Mouse (Mus musculus) thymus, adult 2 months (tissue): ENCODE results near the gene Gm21969. TPM values are rescaled to one million over a fixed set of nuclear protein-coding genes. Genes with fewer than 3 reads are reported as not detected.

Experiments used
- DNase-seq: peaks from one replicate; pipeline ENCODE4 v3.0.0; 2021
- H3K27ac ChIP-seq: fragments of 200-500 bp; 2 replicates; pipeline ENCODE4 v1.5.1; 2012; ENCODE audit warnings: low read length, control low read depth; ENCODE audit not compliant: control insufficient read depth, insufficient read depth
- H3K27me3 ChIP-seq: fragments of 200-500 bp; 2 replicates; pipeline ENCODE4 v1.6.1; 2012; ENCODE audit warnings: mild to moderate bottlenecking, low read length, moderate library complexity, mixed read lengths; ENCODE audit not compliant: control insufficient read depth, insufficient read depth
- H3K36me3 ChIP-seq: fragments of 200-500 bp; 2 replicates; pipeline ENCODE4 v1.6.1; 2012; ENCODE audit warnings: mild to moderate bottlenecking, low read length, moderate library complexity; ENCODE audit not compliant: control insufficient read depth, insufficient read depth
- H3K4me1 ChIP-seq: fragments of 200-500 bp; replicated peaks from 2 replicates; pipeline ENCODE4 v1.6.1; 2012; ENCODE audit warnings: low read length; ENCODE audit not compliant: control insufficient read depth, insufficient read depth
- H3K4me3 ChIP-seq: fragments of 200-500 bp; 2 replicates; pipeline ENCODE4 v1.5.1; 2012; ENCODE audit warnings: mild to moderate bottlenecking, low read length, control low read depth, moderate library complexity; ENCODE audit not compliant: control insufficient read depth, insufficient read depth
- CTCF ChIP-seq: fragments of 200-500 bp; IDR thresholded peaks from 2 replicates; pipeline ENCODE4 v1.5.1; 2012; ENCODE audit warnings: mild to moderate bottlenecking, control low read depth, low read length, moderate library complexity, borderline replicate concordance; ENCODE audit not compliant: control insufficient read depth, poor library complexity, insufficient read depth; ENCODE audit errors: extremely low read depth
- POLR2A ChIP-seq: fragments of 200-500 bp; IDR thresholded peaks from 2 replicates; pipeline ENCODE4 v1.6.1; 2012; ENCODE audit warnings: mild to moderate bottlenecking, low read length, control low read depth, moderate library complexity; ENCODE audit not compliant: control insufficient read depth, poor library complexity, insufficient read depth; ENCODE audit errors: extremely low read depth
- WGBS: fragments of 180-500 bp; shearing (Covaris S2); methylation state at CpG from one replicate; pipeline ENCODE4 v1.1.7; 2018; 5-methylcytosine and 5-hydroxymethylcytosine counted together
- polyA plus RNA-seq: library from polyadenylated mRNA; depleted of rRNA; stranded (reverse); fragments of >200 nt; gene quantifications from 2 replicates; pipeline ENCODE4 v1.2.3, GENCODE M21; 2012

The Gm21969 gene
- polyA plus RNA-seq, 1 experiment = not detected

DNA sequence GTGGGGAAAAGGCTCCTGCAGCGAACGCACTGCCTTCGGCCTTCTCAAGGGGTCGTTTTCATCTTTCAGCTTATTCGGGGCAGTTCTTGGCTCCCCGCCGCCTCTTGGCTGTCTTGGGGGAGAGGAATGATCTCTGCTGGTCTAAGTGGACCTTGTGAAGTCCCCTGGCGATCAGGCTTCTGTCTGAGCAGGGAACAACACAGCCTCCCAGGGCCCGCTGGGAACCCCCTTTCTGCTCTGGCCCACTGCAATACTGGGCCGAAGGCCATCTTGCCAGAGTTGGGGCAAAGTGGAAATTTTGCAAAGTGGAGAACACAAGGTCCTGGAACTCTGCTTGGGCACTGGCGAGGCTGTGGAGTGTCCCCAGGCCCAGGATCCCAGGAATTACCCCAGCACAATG, 18.3 kb upstream of the Gm21969 start:
- Histone ChIP-seq H3K36me3 (no peaks in the 10 kb centered on the region), H3K4me1 (peaks cover 38% of the 10 kb centered on the region), H3K27ac (no peak overlapping the region), H3K27me3 (no peaks in the 10 kb centered on the region), H3K4me3 (no peak overlapping the region)
- DNase-seq = no peak
- TF ChIP-seq POLR2A (no peak), CTCF (no peak)
- 96% methylated on average over 11 of the region's 11 CpGs for WGBS

DNA sequence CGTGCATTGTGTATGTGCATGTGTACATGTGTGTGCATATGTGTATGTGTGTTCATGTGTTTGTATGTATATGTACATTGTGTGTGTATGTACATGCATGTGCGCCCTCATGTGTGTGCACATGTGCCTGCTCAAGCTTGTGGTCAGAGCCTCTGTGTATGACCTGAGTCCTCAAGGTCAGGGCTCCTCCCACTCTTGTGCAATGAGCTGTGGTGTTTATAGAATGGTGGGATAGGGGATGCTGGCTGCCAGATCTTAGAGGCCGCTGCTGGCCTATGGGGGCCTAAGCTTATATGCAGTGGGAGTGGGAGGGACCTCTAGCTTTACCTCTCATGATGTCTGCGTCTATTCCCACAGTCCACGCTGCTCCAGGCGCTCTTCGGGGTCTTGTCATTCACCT, 17.3 kb upstream of the Gm21969 start:
- peaks cover 30% of the 10 kb centered on the region for H3K4me1 ChIP-seq
- TF ChIP-seq POLR2A (no peak), CTCF (no peak)
- H3K27ac ChIP-seq = no peak overlapping the region
- no peak overlapping the region for H3K4me3 ChIP-seq
- no peak for DNase-seq
- no peaks in the 10 kb centered on the region for H3K36me3 ChIP-seq
- H3K27me3 ChIP-seq = no peaks in the 10 kb centered on the region
- 97% methylated on average over 7 of the region's 7 CpGs for WGBS

DNA sequence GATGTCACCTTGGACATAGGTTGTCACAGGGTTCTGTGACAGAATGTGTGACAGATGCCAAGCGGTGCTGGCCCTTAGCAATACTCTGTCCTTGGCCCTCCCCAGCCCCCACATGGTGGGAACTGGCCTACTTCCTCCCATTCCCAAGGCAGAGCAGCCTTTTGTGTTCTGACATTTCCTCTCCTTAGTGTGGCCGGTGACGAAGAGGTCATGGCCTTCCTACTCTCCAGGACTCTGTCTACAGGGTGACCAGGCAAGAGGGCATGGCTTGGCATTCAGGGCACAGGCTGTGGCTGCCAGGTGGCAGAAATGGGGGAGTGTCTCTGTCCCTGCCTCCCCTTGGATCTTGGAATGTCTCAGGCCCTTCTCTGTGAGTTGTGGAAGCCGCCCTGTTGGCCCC, 15.6 kb upstream of the Gm21969 start:
- Histone ChIP-seq H3K27ac (no peak overlapping the region), H3K4me3 (no peak overlapping the region), H3K4me1 (peaks cover 13% of the 10 kb centered on the region), H3K36me3 (no peaks in the 10 kb centered on the region), H3K27me3 (no peaks in the 10 kb centered on the region)
- no peak for DNase-seq
- WGBS = 92% methylated on average over 4 of the region's 4 CpGs
- TF ChIP-seq POLR2A = no peak

DNA sequence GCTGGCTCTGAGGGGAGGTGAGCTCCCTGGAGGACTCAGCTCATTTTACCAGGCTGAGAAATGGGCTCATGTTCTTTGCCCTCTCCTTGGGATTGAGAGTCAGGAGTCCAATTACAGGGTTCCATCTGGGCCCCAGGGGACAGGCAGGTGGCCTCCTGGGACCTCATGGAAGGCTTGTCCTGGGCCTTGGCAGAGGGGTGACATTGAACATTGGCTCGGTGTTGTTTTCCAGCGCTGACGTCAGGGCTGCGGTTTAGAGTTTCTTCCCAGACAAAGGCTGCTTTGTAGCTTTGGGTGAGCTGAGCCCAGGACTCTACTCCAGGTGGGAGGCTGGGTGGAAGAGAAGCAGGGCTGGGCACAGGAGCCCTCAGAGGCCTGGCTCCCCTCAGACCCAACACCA, 15.2 kb upstream of the Gm21969 start:
- no peak for TF ChIP-seq CTCF
- no peak for TF ChIP-seq POLR2A
- DNase-seq = no peak
- no peak overlapping the region for H3K27ac ChIP-seq
- H3K4me1 ChIP-seq = peaks cover 9% of the 10 kb centered on the region
- H3K4me3 ChIP-seq = no peak overlapping the region
- no peaks in the 10 kb centered on the region for H3K36me3 ChIP-seq
- no peaks in the 10 kb centered on the region for H3K27me3 ChIP-seq
- 98% methylated on average over 4 of the region's 4 CpGs for WGBS

DNA sequence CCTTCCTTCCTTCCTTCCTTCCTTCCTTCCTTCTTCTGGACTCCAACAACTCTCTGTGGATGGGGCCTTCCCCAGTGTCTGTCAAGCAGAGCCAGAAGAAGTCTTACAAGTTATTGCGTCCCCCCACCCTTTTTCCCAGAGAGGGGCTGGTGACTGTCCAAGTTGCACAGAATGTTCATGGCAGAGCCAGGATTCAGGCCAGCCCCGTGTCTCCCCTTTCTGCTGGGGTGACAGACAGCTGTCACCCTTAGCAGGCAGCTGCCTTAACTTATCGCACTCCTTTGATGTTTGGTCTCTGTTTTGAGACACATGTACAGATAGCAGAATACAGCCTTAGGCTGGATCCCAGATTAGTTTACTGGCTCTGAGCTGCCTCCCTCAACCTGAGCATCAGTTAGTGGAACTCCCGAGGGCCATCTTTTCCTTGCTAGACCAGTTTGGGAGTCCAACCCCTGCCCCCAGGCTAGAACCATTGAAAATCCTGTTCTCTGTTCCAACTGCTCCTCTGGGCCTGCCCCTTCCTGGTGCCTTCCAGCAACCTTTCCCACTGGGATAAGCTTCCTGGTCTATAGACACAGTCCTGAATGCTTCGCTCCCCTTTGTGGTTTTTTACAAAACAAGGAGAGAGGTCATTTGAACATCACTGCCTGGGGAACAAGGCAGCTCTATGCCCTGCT, 13.5 kb upstream of the Gm21969 start:
- H3K4me3 ChIP-seq = no peak overlapping the region
- H3K27me3 ChIP-seq = no peaks in the 10 kb centered on the region
- no peak for TF ChIP-seq POLR2A
- TF ChIP-seq CTCF = no peak
- DNase-seq = no peak
- no peak overlapping the region for H3K27ac ChIP-seq
- no peaks in the 10 kb centered on the region for H3K36me3 ChIP-seq
- WGBS = 71% methylated on average over 5 of the region's 5 CpGs
- 0 out of 2 replicates have a peak, but pooled peaks cover 4% of the 10 kb centered on the region for H3K4me1 ChIP-seq

DNA sequence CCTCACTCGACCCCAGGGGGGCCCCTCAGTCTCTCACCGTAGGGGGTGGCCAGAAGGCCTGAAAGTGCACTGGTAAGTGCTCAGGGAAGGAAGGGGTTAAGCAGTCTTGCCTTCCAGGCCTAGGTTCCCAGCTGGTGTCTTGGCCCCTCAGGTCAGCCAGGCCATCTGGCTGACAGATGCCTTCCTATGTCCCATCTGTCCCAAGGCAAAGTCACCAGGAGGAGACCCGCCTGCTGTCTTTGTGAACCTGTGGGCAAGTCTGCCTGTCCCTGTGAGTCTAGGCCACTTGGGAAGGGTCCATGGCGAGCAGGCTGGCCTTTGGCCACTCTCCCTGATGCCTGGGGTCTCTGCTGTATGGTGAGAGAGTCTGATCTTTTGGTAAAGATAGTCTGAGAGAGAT, 12.5 kb upstream of the Gm21969 start:
- 90% methylated on average over 4 of the region's 4 CpGs for WGBS
- 0 out of 2 replicates have a peak, but pooled peaks cover 4% of the 10 kb centered on the region for H3K4me1 ChIP-seq
- no peak for DNase-seq
- no peaks in the 10 kb centered on the region for H3K27me3 ChIP-seq
- H3K27ac ChIP-seq = no peak overlapping the region
- H3K4me3 ChIP-seq = no peak overlapping the region
- no peaks in the 10 kb centered on the region for H3K36me3 ChIP-seq
- TF ChIP-seq CTCF (no peak), POLR2A (no peak)

DNA sequence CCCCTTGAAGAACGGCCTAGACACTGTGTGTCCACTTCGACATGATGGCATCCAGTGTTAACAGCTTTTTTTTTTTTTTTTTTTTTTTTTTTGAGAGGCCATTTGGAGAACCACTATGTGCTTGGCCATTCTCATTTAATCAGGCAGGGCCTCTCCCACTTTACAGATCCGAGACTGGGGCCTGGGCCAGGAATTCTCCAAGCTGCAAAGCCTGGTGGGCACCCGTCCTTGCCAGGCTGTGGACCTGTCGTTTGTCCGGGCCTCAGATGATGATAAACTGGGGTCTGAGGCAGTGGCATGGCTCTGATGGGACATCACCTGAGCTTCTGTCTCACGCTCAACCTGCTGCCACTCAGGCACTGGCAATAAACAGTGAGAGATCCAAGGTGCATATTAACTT, 10.1 kb upstream of the Gm21969 start:
- H3K4me1 ChIP-seq = peaks cover 26% of the 10 kb centered on the region
- H3K27ac ChIP-seq = no peak overlapping the region
- H3K4me3 ChIP-seq = no peak overlapping the region
- TF ChIP-seq CTCF (no peak), POLR2A (no peak)
- no peaks in the 10 kb centered on the region for H3K27me3 ChIP-seq
- WGBS = 94% methylated on average over 7 of the region's 7 CpGs
- no peaks in the 10 kb centered on the region for H3K36me3 ChIP-seq
- no peak for DNase-seq
